Mouse (Mus musculus) C2C12 (cell line): Measurements from ENCODE around the gene Lca5l. TPM values are rescaled to one million over a fixed set of nuclear protein-coding genes. Genes with fewer than 3 reads are reported as not detected.
A peak's percentile ranks its signal among the peaks of the same experiment; 100 is the strongest.

ENCODE experiments used
- H3K27me3 ChIP-seq: one replicate; pipeline ENCODE4 v1.6.1; 2011; ENCODE audit not compliant: control insufficient read depth, insufficient read depth, insufficient read length
- H3K36me3 ChIP-seq: one replicate; pipeline ENCODE4 v1.6.1; 2011; ENCODE audit not compliant: control insufficient read depth, insufficient read depth
- H3K4me3 ChIP-seq: one replicate; pipeline ENCODE4 v1.5.1; 2011; ENCODE audit warnings: mild to moderate bottlenecking, control low read depth; ENCODE audit not compliant: poor library complexity, insufficient read depth, severe bottlenecking
- H3K79me2 ChIP-seq: one replicate; pipeline ENCODE4 v1.6.1; 2011; ENCODE audit not compliant: control insufficient read depth, insufficient read depth
- H3K79me3 ChIP-seq: one replicate; pipeline ENCODE4 v1.6.1; 2011; ENCODE audit warnings: low read depth, control low read depth
- H3ac ChIP-seq: one replicate; pipeline ENCODE3; 2011; ENCODE audit warnings: low read depth; ENCODE audit not compliant: control insufficient read depth, insufficient read length
- CEBPB ChIP-seq: IDR thresholded peaks from one replicate; pipeline ENCODE4 v1.6.1; 2011; ENCODE audit warnings: low read depth, mild to moderate bottlenecking, control low read depth, moderate library complexity
- CTCF ChIP-seq: IDR thresholded peaks from one replicate; pipeline ENCODE4 v1.5.1; 2011; ENCODE audit not compliant: control insufficient read depth, insufficient read depth, insufficient read length
- FOSL1 ChIP-seq: IDR thresholded peaks from one replicate; pipeline ENCODE4 v1.8.0; 2011; ENCODE audit warnings: mild to moderate bottlenecking, low read length; ENCODE audit not compliant: poor library complexity, insufficient read depth, severe bottlenecking
- MAX ChIP-seq: IDR thresholded peaks from one replicate; pipeline ENCODE4 v1.6.1; 2011; ENCODE audit warnings: mild to moderate bottlenecking, control low read depth
- MYOD1 ChIP-seq: IDR thresholded peaks from one replicate; pipeline ENCODE4 v1.6.1; 2011; ENCODE audit warnings: low read depth; ENCODE audit not compliant: control insufficient read depth, insufficient read length
- MYOG ChIP-seq: IDR thresholded peaks from one replicate; pipeline ENCODE4 v1.6.1; 2011; ENCODE audit not compliant: control insufficient read depth, insufficient read length; ENCODE audit errors: extremely low read depth
- USF1 ChIP-seq: IDR thresholded peaks from one replicate; pipeline ENCODE4 v1.6.1; 2011; ENCODE audit warnings: low read depth, mild to moderate bottlenecking, control low read depth, moderate library complexity
- polyA plus RNA-seq: library from polyadenylated mRNA; unstranded; fragments of >200 nt; fragmentation: generic; extraction: Trizol; gene quantifications from one replicate; pipeline ENCODE4 v1.2.1, GENCODE M21; 2012; ENCODE audit warnings: missing spikeins

The Lca5l gene
- polyA plus RNA-seq, 1 experiment: 0.25 TPM

DNA sequence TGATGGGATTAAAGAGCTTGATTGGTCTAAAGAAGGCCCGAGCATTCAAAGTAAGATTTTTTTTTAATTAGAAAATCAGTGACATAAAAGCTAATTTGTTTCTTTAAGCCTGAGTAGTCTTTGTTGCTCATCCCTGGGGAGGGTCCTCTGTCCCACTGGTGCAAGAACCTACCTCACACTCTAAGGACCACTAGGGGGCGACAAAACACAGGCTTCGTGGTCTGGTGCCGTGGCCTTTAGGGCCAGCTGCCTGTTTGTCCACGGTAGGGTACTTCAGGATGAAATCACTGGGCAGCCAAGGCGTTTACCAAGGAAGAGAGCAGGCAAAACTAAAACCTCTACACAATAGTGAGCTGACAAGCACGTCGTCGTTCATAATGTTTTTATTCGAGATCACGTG is 38.3 kb upstream of the Lca5l start:
- Histone ChIP-seq H3ac (no peak overlapping the region), H3K4me3 (no peak overlapping the region), H3K79me2 (no peaks in the 10 kb centered on the region), H3K79me3 (no peaks in the 10 kb centered on the region), H3K27me3 (peaks cover 8% of the 10 kb centered on the region), H3K36me3 (no peaks in the 10 kb centered on the region)
- TF ChIP-seq CEBPB (no peak), CTCF (peak; percentile 78)

DNA sequence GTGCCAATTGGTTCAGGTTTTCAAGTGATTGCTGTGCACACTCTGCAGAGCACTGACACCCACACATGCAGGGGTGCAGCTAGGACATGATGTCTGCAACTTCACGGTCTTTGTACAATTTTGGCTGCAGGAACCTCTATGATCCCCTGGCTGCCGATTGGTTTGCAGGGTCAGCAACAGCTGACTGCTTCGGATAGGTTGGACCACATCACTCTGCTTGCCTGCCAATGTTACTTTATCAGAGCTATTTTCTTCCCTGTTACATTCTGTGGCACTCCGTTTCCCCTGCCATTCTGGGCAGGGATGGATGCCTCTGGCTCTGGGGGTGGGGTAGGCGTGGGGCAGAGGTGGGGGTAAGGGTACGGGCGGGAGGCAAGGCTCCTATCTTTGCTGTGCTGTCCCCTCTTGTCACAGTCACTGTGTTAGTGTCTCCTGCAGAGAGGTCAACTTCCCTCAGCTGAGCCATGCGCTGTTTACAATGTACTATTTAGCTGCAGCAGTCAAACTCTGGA is 37.0 kb upstream of the Lca5l start:
- Histone ChIP-seq H3K79me3 (no peaks in the 10 kb centered on the region), H3ac (no peak overlapping the region), H3K36me3 (no peaks in the 10 kb centered on the region), H3K79me2 (no peaks in the 10 kb centered on the region), H3K4me3 (no peak overlapping the region), H3K27me3 (no peaks in the 10 kb centered on the region)
- TF ChIP-seq CEBPB (no peak), USF1 (no peak), MYOG (no peak), CTCF (no peak), MAX (no peak), MYOD1 (no peak)

DNA sequence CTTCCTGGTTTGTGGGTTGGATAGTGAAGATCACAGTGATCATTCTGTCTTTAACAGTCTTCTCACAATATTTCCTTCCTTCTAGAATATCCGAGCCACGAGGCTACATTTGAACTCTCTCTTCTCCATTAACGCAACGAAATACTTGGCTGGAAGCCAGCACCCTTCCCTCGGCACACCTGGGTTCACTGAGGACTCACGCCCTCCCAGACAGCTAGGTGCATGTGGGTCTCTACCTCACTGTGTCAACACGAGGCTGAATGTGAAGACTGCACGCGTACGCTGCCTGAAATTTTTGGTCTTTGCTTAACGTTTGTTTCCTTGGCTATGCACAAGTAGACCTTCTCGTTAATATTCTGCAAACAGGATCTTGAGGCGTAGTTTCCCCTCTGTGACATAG is 36.4 kb upstream of the Lca5l start:
- TF ChIP-seq FOSL1 (no peak), CEBPB (no peak), CTCF (no peak), MYOG (no peak), USF1 (no peak), MAX (no peak), MYOD1 (no peak)
- Histone ChIP-seq H3K4me3 (no peak overlapping the region), H3K79me2 (no peaks in the 10 kb centered on the region), H3K36me3 (no peaks in the 10 kb centered on the region), H3ac (no peak overlapping the region), H3K27me3 (no peaks in the 10 kb centered on the region), H3K79me3 (no peaks in the 10 kb centered on the region)

DNA sequence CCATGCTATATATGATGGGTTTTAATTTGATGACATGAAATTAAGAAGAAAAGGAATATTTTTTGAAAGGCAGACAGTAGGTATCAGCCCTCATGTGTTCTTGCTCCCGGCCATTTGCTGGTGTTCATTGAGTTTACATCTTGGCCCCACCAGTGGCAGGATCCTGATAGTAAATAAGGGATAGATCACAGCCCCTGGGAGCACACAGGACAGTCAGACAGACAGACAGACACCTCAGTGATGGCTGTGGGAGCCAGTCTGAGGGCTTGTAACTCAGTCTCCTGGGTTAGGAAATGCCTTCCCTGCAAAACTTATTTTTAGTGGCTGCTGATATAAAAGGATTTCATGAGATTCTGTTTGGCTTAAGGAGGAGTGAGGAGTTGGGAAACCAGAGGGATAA is 30.4 kb upstream of the Lca5l start:
- TF ChIP-seq CTCF: no peak
- Histone ChIP-seq H3K27me3 (no peaks in the 10 kb centered on the region), H3ac (no peak overlapping the region), H3K79me3 (no peaks in the 10 kb centered on the region), H3K79me2 (no peaks in the 10 kb centered on the region), H3K36me3 (no peaks in the 10 kb centered on the region), H3K4me3 (no peak overlapping the region)

DNA sequence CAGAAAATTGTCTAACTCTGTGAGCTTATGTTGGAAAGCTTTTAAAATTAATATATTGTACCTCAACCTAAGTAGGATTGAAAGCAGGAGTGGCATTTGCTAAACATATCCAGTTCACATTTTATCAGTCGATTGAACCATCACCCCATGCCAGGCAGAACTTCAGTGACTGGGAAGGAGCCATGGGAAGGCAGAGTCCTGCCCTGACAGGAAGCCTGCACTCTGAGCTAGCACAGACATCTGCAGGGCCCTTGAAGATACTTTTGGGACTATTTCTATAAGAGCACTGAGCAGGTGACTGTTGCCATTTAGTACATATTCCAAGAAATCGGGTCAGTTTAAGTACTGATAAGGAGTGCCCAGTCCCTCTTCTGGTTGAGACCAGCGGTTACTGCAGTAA is 29.9 kb upstream of the Lca5l start:
- TF ChIP-seq MYOD1 (no peak), FOSL1 (no peak), CTCF (no peak), CEBPB (no peak), MAX (no peak), MYOG (no peak)
- H3K79me3 ChIP-seq: no peaks in the 10 kb centered on the region
- no peak overlapping the region for H3K4me3 ChIP-seq
- no peak overlapping the region for H3ac ChIP-seq
- H3K79me2 ChIP-seq: no peaks in the 10 kb centered on the region
- H3K27me3 ChIP-seq: no peaks in the 10 kb centered on the region
- H3K36me3 ChIP-seq: no peaks in the 10 kb centered on the region

DNA sequence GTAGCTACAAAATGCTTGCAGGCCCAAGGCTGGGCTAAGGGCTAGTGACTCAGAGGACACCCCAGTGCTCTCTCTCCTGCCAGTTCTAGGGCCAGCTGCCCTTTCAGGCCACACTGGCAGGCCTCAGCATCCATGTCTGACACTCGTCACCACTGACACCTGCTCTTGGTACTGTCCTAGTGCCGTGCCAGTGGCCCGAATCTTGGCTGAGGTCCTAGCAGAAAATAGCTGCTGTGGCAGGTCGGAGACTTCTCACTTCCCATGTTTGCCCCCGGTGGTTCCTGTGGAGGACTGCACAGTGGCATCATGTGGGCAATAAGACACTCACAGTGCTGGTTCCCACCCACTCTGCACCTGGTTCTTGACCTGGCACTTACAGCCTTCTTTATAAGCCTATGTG is 29.4 kb upstream of the Lca5l start:
- no peaks in the 10 kb centered on the region for H3K36me3 ChIP-seq
- H3ac ChIP-seq: no peak overlapping the region
- H3K79me2 ChIP-seq: no peaks in the 10 kb centered on the region

More for the DNA sequence above, 29.4 kb upstream of the Lca5l start:
- Histone ChIP-seq H3K27me3 (no peaks in the 10 kb centered on the region), H3K79me3 (no peaks in the 10 kb centered on the region), H3K4me3 (no peak overlapping the region)
- TF ChIP-seq MAX (no peak), USF1 (no peak), MYOD1 (no peak), CTCF (no peak), MYOG (no peak), FOSL1 (no peak), CEBPB (no peak)
